Mouse (Mus musculus): ENCODE measurements around the gene B830017H08Rik.

- TF ChIP-seq POLR2A (IDR thresholded peaks at IDR 0.05; ENCODE audit: insufficient read length, low read depth) = no peak
- TF ChIP-seq POLR2AphosphoS2 (IDR thresholded peaks at IDR 0.05; ENCODE audit: insufficient read length, low read depth) = no peak
- TF ChIP-seq TCF3 (IDR thresholded peaks at IDR 0.05; ENCODE audit: insufficient read length, low read depth) = no peak
- TF ChIP-seq CEBPB (IDR thresholded peaks at IDR 0.05; ENCODE audit: insufficient read depth, poor library complexity, severe bottlenecking) = no peak
- TF ChIP-seq TCF12 (IDR thresholded peaks at IDR 0.05; ENCODE audit: insufficient read depth, poor library complexity, severe bottlenecking) = no peak
- no peak for TF ChIP-seq REST (IDR thresholded peaks at IDR 0.05; ENCODE audit: insufficient read depth, insufficient read length)
- no peak for TF ChIP-seq MAX (IDR thresholded peaks at IDR 0.05; ENCODE audit: low read depth)
- no peak for TF ChIP-seq E2F4 (IDR thresholded peaks at IDR 0.05; ENCODE audit: insufficient read depth)
- no peak for TF ChIP-seq USF1 (IDR thresholded peaks at IDR 0.05; ENCODE audit: low read depth)
- no peak for TF ChIP-seq SRF (IDR thresholded peaks at IDR 0.05; ENCODE audit: control insufficient read depth, insufficient read length, low read depth)
- no peak for TF ChIP-seq MYOD1 (IDR thresholded peaks at IDR 0.05; ENCODE audit: control insufficient read depth in 1 of 3, insufficient read length in 2 of 3, low read depth in 2 of 3)
These were observed 38.9 kb upstream of the B830017H08Rik start for GRCm38 (mm10) chr16:17794047-17794446.
